23 mouse cellular contexts compared by ENCODE assay signal in the genomic region with DNA sequence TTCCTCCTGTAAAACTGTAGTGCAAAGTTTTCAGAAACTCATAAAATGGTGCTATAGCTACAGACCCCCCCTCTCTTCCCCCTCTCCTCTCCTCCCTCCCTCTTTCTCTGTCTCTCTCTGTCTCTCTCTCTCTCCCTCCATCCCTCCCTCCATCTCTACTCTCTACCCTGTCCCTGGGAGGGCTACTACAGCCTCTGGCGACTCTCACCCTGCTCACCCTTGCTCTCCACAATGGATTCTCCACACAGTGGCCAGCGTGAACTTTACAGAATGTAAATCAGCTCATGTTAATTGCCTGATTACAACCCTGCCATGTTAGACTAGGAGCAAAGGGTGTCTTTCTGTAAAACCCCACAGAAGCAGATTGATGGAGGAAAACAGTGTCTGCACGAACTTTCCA.
"Had no signal": no experiment of that assay in that cellular context is flagged by ENCODE, and none has a peak within 500 bp of the region (broad histone marks: within the 10 kb centered on the region; RNA-seq: fewer than 3 reads in every experiment).

No protein-coding gene starts in this region.

- H3K27ac ChIP-seq: limb, embryonic 13.5 days; liver, embryonic 12.5 days; liver, embryonic 15.5 days; lung, embryonic 15.5 days; midbrain, embryonic 10.5 days; midbrain, embryonic 13.5 days; neural tube, embryonic 13.5 days; stomach, embryonic 15.5 days had no signal

- H3K4me1 ChIP-seq: megakaryocyte, embryonic 14.5 days had no signal

- H3K27me3 ChIP-seq: limb, embryonic 13.5 days; liver, embryonic 12.5 days; liver, embryonic 15.5 days; lung, embryonic 15.5 days; megakaryocyte, embryonic 14.5 days; midbrain, embryonic 13.5 days; stomach, embryonic 15.5 days had no signal

- H3K4me3 ChIP-seq: limb, embryonic 13.5 days; liver, embryonic 12.5 days; liver, embryonic 15.5 days; lung, embryonic 15.5 days; megakaryocyte, embryonic 14.5 days; midbrain, embryonic 10.5 days; midbrain, embryonic 13.5 days; myocyte; neural tube, embryonic 13.5 days; stomach, embryonic 15.5 days had no signal

- H3K36me3 ChIP-seq: limb, embryonic 13.5 days; liver, embryonic 12.5 days; liver, embryonic 15.5 days; lung, embryonic 15.5 days; midbrain, embryonic 10.5 days; midbrain, embryonic 13.5 days; neural tube, embryonic 13.5 days; stomach, embryonic 15.5 days had no signal

- H3K9ac ChIP-seq: limb, embryonic 13.5 days; liver, embryonic 12.5 days; liver, embryonic 15.5 days; lung, embryonic 15.5 days; midbrain, embryonic 13.5 days; neural tube, embryonic 13.5 days; stomach, embryonic 15.5 days had no signal

- H3K9me3 ChIP-seq: limb, embryonic 13.5 days; liver, embryonic 12.5 days; liver, embryonic 15.5 days; lung, embryonic 15.5 days; megakaryocyte, embryonic 14.5 days; midbrain, embryonic 10.5 days; midbrain, embryonic 13.5 days; neural tube, embryonic 13.5 days; stomach, embryonic 15.5 days had no signal

- H3K4me2 ChIP-seq: limb, embryonic 13.5 days; liver, embryonic 12.5 days; liver, embryonic 15.5 days; lung, embryonic 15.5 days; midbrain, embryonic 13.5 days; neural tube, embryonic 13.5 days; stomach, embryonic 15.5 days had no signal

- ATAC-seq: intestine, embryonic 16.5 days; liver, embryonic 12.5 days; midbrain, embryonic 13.5 days; midbrain, embryonic 16.5 days had no signal

- DNase-seq: kidney, adult 18-20 months; kidney, postnatal 25 days; left cerebral cortex, postnatal 4 days; liver; lung, adult 18-20 months; lung, postnatal 10 days; lung, postnatal 36 days; retina, postnatal 1 day; right cerebral cortex, postnatal 25 days; spleen, adult 18-20 months; thymus, postnatal 25 days had no signal
